Mouse (Mus musculus) MEL (cell line): Measurements from ENCODE around the gene Sbp.

Source experiments
- MYC ChIP-seq: IDR thresholded peaks from 2 replicates; pipeline ENCODE4 v1.6.1; 2011; ENCODE audit warnings: low read depth, mild to moderate bottlenecking, low read length, improper control_type of control experiment, moderate library complexity
- ZKSCAN1 ChIP-seq: IDR thresholded peaks from 2 replicates; pipeline ENCODE4 v1.6.1; 2012; ENCODE audit warnings: low read depth, mild to moderate bottlenecking, inconsistent platforms, low read length, improper control_type of control experiment, moderate library complexity

DNA sequence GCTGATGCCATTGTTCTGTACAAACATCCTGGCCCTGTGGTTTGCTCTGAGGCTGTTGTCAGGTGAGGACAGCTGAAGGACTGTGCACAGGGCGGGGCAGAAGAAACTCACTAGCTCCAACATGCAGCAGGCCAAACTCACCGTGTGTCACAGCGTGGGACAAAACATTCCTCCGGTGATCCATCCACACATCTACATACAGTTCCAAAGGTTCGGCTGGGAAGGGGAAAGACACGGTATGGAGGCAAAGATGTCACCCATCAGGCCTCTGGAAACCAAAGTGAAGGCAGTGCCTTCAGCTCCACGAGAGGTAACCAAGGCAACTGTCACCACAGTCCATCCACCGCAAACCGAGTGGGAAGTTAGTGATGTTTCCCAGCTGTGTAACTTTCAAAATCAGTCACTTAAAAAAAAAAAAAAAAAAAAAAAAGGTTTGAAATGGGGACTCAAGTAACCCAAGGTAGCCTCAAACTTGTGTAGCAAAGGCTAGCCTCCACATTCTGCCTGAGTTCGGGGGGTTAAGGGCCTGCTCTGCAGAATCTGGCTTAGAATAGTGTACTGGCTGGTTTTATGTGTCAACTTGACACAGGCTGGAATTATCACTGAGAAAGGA, 38.9 kb downstream of the Sbp start, which contains the start of gene Prss30:
- TF ChIP-seq MYC (no peak), ZKSCAN1 (no peak)
